ENCODE assay signal across 8 mouse cellular contexts in genomic region chr2:117263786-117264408, GRCm38 (mm10). TPM values are rescaled to one million over a fixed set of nuclear protein-coding genes. Genes with fewer than 3 reads are reported as not detected.
A peak's percentile ranks its signal among the peaks of the same experiment; 100 is the strongest.
DNase-seq lines count a peak whose midpoint lies in the region; ATAC-seq lines count a peak whose summit lies in the region.

No protein-coding gene starts in this region.

- no peaks in the 10 kb centered on the region for H3K9me3 ChIP-seq in intestine, embryonic 15.5 days
- H3K9me3 ChIP-seq in midbrain, embryonic 14.5 days (ENCODE audit: control insufficient read depth, low read length): no peaks in the 10 kb centered on the region

- H3K27ac ChIP-seq in intestine, embryonic 15.5 days: no peak overlapping the region
- no peak overlapping the region for H3K27ac ChIP-seq in midbrain, embryonic 14.5 days (replicated peaks; ENCODE audit: low read depth, low read length)

- H3K4me1 ChIP-seq in intestine, embryonic 15.5 days (replicated peaks): no peaks in the 10 kb centered on the region
- H3K4me1 ChIP-seq in midbrain, embryonic 14.5 days (ENCODE audit: control insufficient read depth, insufficient read depth, low read length): no peaks in the 10 kb centered on the region

- no peak overlapping the region for H3K4me3 ChIP-seq in intestine, embryonic 15.5 days (replicated peaks)
- no peak overlapping the region for H3K4me3 ChIP-seq in midbrain, embryonic 14.5 days (replicated peaks; ENCODE audit: low read depth, low read length)

- DNase-seq in layer of hippocampus, adult 11-12 months (ENCODE audit: low spot score): peak; percentile 64
- DNase-seq in layer of hippocampus, adult 9-11 months: no peak
- peak; percentile 88 to 91 for DNase-seq in cerebellum, postnatal 14 days
- peak; percentile 45 to 73 for DNase-seq in frontal cortex, postnatal 25 days (ENCODE audit: low spot score in 2 of 2)
- DNase-seq in left cerebral cortex, postnatal 25 days (ENCODE audit: low spot score in 2 of 2): peak; percentile 68 to 73
- peak; percentile 78 for DNase-seq in midbrain, embryonic 14.5 days
- DNase-seq in spleen, adult 18-20 months: peak; percentile 53 to 81

- intact Hi-C loops in left cerebral cortex, postnatal 25 days (cut with DNase I): loop anchor here (2.0 to 5.0 kb wide), 3 partner anchors 78 to 278 kb away; partner anchors contain the start of gene Rasgrp1

- no peak overlapping the region for H3K9ac ChIP-seq in intestine, embryonic 15.5 days
- no peak overlapping the region for H3K9ac ChIP-seq in midbrain, embryonic 14.5 days (replicated peaks; ENCODE audit: low read length)

- WGBS in intestine, embryonic 15.5 days: 68% methylated on average over 11 of the region's 11 CpGs
- WGBS in midbrain, embryonic 14.5 days: 74% methylated on average over 11 of the region's 11 CpGs

- peak; percentile 61; the same call in 1 of the 2 replicates for ATAC-seq in intestine, embryonic 15.5 days
- peak; percentile 60 for ATAC-seq in midbrain, embryonic 14.5 days (ENCODE audit: low FRiP score, low TSS enrichment)

- no peak overlapping the region for H3K4me2 ChIP-seq in intestine, embryonic 15.5 days (replicated peaks)
- no peak overlapping the region for H3K4me2 ChIP-seq in midbrain, embryonic 14.5 days (ENCODE audit: low read length)

- no peaks in the 10 kb centered on the region for H3K27me3 ChIP-seq in intestine, embryonic 15.5 days (replicated peaks)
- H3K27me3 ChIP-seq in midbrain, embryonic 14.5 days (ENCODE audit: control insufficient read depth, insufficient read depth, low read length): no peaks in the 10 kb centered on the region

- peaks cover 14% of the 10 kb centered on the region; the same call in 1 of the 2 replicates for H3K36me3 ChIP-seq in intestine, embryonic 15.5 days
- H3K36me3 ChIP-seq in midbrain, embryonic 14.5 days (ENCODE audit: control insufficient read depth, insufficient read depth, low read length): peaks cover 46% of the 10 kb centered on the region

RNA-seq across cellular contexts. Expression of gene Fam98b, which starts 14.4 kb away (rescaled TPM):
- polyA plus RNA-seq in intestine, embryonic 15.5 days (2015; fragmentation: Nextera tagmentation; extraction: Ambion mirVana): 8.2 and 8.5 TPM in 2 replicates
- 10 to 100 TPM; 50.9 to 53.9 TPM for total RNA-seq in left cerebral cortex, postnatal 25 days (2021)
- polyA plus RNA-seq in midbrain, embryonic 14.5 days (2014; fragmentation: Nextera tagmentation; extraction: Ambion mirVana): 10.4 and 11.1 TPM in 2 replicates
